Mouse (Mus musculus) midbrain, embryonic 14.5 days (tissue): ENCODE measurements around the gene Nme1. TPM values are rescaled to one million over a fixed set of nuclear protein-coding genes. Genes with fewer than 3 reads are reported as not detected.
"Not testable (repeated sequence)": the region's sequence is repeated elsewhere in the genome, so short reads cannot be mapped to it uniquely, and the experiment has no call there.

Source experiments
- ATAC-seq: fragments of 200-750 bp; cut with Nextera tagmentation; 2 replicates; pipeline ENCODE4 v1.8.0; 2017; ENCODE audit warnings: moderate number of reproducible peaks, moderate library complexity; ENCODE audit not compliant: low FRiP score, low TSS enrichment
- DNase-seq: peaks from one replicate; pipeline ENCODE4 v3.0.0-alpha.2; 2015
- H3K27ac ChIP-seq: fragments of 300-500 bp; sonication (generic); replicated peaks from 2 replicates; pipeline ENCODE4 v1.5.1; 2014; ENCODE audit warnings: mild to moderate bottlenecking, low read depth, low read length, moderate library complexity
- H3K27me3 ChIP-seq: fragments of 300-500 bp; sonication (generic); 2 replicates; pipeline ENCODE4 v1.6.1; 2014; ENCODE audit warnings: low read length, control low read depth, mixed read lengths; ENCODE audit not compliant: control insufficient read depth, insufficient read depth
- H3K36me3 ChIP-seq: fragments of 300-500 bp; sonication (generic); 2 replicates; pipeline ENCODE4 v1.6.1; 2014; ENCODE audit warnings: low read length, control low read depth; ENCODE audit not compliant: control insufficient read depth, insufficient read depth
- H3K4me1 ChIP-seq: fragments of 300-500 bp; sonication (generic); 2 replicates; pipeline ENCODE4 v1.6.1; 2014; ENCODE audit warnings: mild to moderate bottlenecking, antibody characterized with exemption, low read length, control low read depth; ENCODE audit not compliant: control insufficient read depth, insufficient read depth
- H3K4me2 ChIP-seq: fragments of 300-500 bp; sonication (generic); 2 replicates; pipeline ENCODE4 v1.6.1; 2014; ENCODE audit warnings: mild to moderate bottlenecking, low read length, moderate library complexity
- H3K4me3 ChIP-seq: fragments of 300-500 bp; sonication (generic); replicated peaks from 2 replicates; pipeline ENCODE4 v1.5.1; 2014; ENCODE audit warnings: low read depth, low read length
- H3K9ac ChIP-seq: fragments of 300-500 bp; sonication (generic); replicated peaks from 2 replicates; pipeline ENCODE4 v1.6.1; 2014; ENCODE audit warnings: mild to moderate bottlenecking, low read length, moderate library complexity
- H3K9me3 ChIP-seq: fragments of 300-500 bp; sonication (generic); 2 replicates; pipeline ENCODE4 v1.6.1; 2016; ENCODE audit warnings: low read length, control low read depth, mixed read lengths; ENCODE audit not compliant: control insufficient read depth
- WGBS: fragments of 180-500 bp; shearing (Covaris S2); extraction: QIAGEN DNeasy Blood & Tissue Kit; methylation state at CpG from one replicate; pipeline ENCODE4 v1.1.7; 2014; 5-methylcytosine and 5-hydroxymethylcytosine counted together
- polyA plus RNA-seq: library from polyadenylated mRNA; unstranded; fragments of >200 nt; fragmentation: Nextera tagmentation; extraction: Ambion mirVana; gene quantifications from 2 replicates; pipeline ENCODE4 v1.2.1, GENCODE M21; 2014

The Nme1 gene
- polyA plus RNA-seq, 1 experiment from 2014 or later: 439 TPM

GRCm38 (mm10) chr11:93929106-93929505 lies 39.2 kb downstream of the Nme1 start:
- ATAC-seq (no peak), DNase-seq (no peak)
- no peaks in the 10 kb centered on the region for H3K9me3 ChIP-seq
- H3K9ac ChIP-seq: no peak overlapping the region
- no peaks in the 10 kb centered on the region for H3K27me3 ChIP-seq
- no peak overlapping the region for H3K27ac ChIP-seq
- no peak overlapping the region for H3K4me3 ChIP-seq
- no peak overlapping the region for H3K4me2 ChIP-seq
- H3K4me1 ChIP-seq: no peaks in the 10 kb centered on the region
- peaks cover 84% of the 10 kb centered on the region for H3K36me3 ChIP-seq

GRCm38 (mm10) chr11:93915019-93915418 lies 53.3 kb downstream of the Nme1 start:
- H3K9ac ChIP-seq, H3K4me2 ChIP-seq, H3K27ac ChIP-seq, ATAC-seq, H3K4me1 ChIP-seq, H3K27me3 ChIP-seq, DNase-seq, H3K9me3 ChIP-seq, H3K4me3 ChIP-seq: not testable (repeated sequence)
- 95% methylated on average over 2 of the region's 2 CpGs for WGBS
- peaks cover 80% of the 10 kb centered on the region for H3K36me3 ChIP-seq

- Histone ChIP-seq H3K27ac (no peak overlapping the region), H3K36me3 (peaks cover 86% of the 10 kb centered on the region), H3K4me3 (no peak overlapping the region), H3K4me2 (no peak overlapping the region), H3K9ac (no peak overlapping the region), H3K4me1 (no peaks in the 10 kb centered on the region), H3K9me3 (no peaks in the 10 kb centered on the region), H3K27me3 (no peaks in the 10 kb centered on the region)
- 91% methylated on average over 3 of the region's 3 CpGs for WGBS
- DNase-seq (no peak), ATAC-seq (no peak)
Observed at GRCm38 (mm10) chr11:93911603-93912002, 56.7 kb downstream of the Nme1 start.

- Histone ChIP-seq H3K4me3 (no peak overlapping the region), H3K4me1 (no peaks in the 10 kb centered on the region), H3K27me3 (no peaks in the 10 kb centered on the region), H3K36me3 (peaks cover 84% of the 10 kb centered on the region), H3K4me2 (no peak overlapping the region), H3K9me3 (no peaks in the 10 kb centered on the region), H3K9ac (no peak overlapping the region), H3K27ac (no peak overlapping the region)
- DNase-seq (no peak), ATAC-seq (no peak)
- 93% methylated on average over 9 of the region's 9 CpGs for WGBS
Observed at GRCm38 (mm10) chr11:93908829-93909228, 59.5 kb downstream of the Nme1 start.

GRCm38 (mm10) chr11:93907839-93908238 lies 60.5 kb downstream of the Nme1 start:
- ATAC-seq: no peak
- Histone ChIP-seq H3K27me3 (no peaks in the 10 kb centered on the region), H3K4me2 (no peak overlapping the region), H3K36me3 (peaks cover 78% of the 10 kb centered on the region), H3K9me3 (no peaks in the 10 kb centered on the region), H3K4me1 (no peaks in the 10 kb centered on the region), H3K9ac (no peak overlapping the region), H3K27ac (no peak overlapping the region), H3K4me3 (no peak overlapping the region)
- no peak for DNase-seq
- whole genome bisulfite sequencing: 90% methylated on average over 3 of the region's 3 CpGs

Other genes with a start within 250 kb of the Nme1 start
- gene Utp18, start 82.8 kb downstream of the Nme1 start, polyA plus RNA-seq: 31.2 and 37.8 TPM in 2 replicates
- 23.1 and 26.7 TPM in 2 replicates for gene Mbtd1, start 82.7 kb downstream of the Nme1 start, polyA plus RNA-seq
- gene Nme2, start 12.3 kb downstream of the Nme1 start, polyA plus RNA-seq: 75.8 and 79.0 TPM in 2 replicates
- gene Gm20390, start 228 bp downstream of the Nme1 start, polyA plus RNA-seq: 269 and 321 TPM in 2 replicates
- gene Spag9, start 27.6 kb upstream of the Nme1 start, polyA plus RNA-seq: 112 and 140 TPM in 2 replicates
- 29.5 and 34.7 TPM in 2 replicates for gene Tob1, start 242.9 kb upstream of the Nme1 start, polyA plus RNA-seq